Mouse (Mus musculus): ENCODE measurements around the gene Stap1.

Gene Stap1

DNA sequence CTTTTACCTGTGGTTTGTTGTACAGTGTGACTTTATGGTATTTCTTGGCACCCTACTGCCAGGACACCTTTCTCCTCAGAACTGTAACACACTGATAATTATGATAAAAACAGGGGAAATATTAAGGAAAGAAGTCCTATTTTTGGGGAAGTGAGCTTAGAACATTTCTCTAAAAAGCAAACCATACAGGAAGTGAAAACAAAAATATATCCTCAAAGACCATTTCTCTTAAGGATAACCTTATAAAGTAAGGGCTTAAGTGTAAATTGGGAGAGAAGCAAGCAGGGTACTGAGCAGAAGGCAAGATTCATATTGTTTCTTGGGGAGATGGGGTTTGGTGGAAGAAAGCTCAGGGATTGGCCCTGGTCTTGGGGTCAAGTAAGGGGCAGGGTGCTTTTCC is 58.3 kb downstream of the Stap1 start:
- no peak for DNase-seq

Measured in cerebellum, adult 8-10 months (tissue).